Mouse (Mus musculus): ENCODE data around the gene Med17.

- TF ChIP-seq HCFC1 (IDR thresholded peaks at IDR 0.05; ENCODE audit: borderline replicate concordance, insufficient read depth, low read length) (no peak), ZC3H11A (IDR thresholded peaks at IDR 0.05; ENCODE audit: borderline replicate concordance, low read depth, low read length) (no peak), MAFK (IDR thresholded peaks at IDR 0.05; ENCODE audit: insufficient read depth, low read depth, low read length) (no peak)
These were observed 41.3 kb downstream of the Med17 start for GRCm38 (mm10) chr9:15238297-15238990.

Data from ES-E14 (cell line).